Mouse (Mus musculus): ENCODE measurements at regions not wholly inside any gene's neighbourhood (a gene's known extent, or its start where the extent isn't known, plus 50 kb on each side); places are given as distances from the start of the nearest gene placed in this dataset.
A peak's percentile ranks its signal among the peaks of the same experiment; 100 is the strongest.

DNA sequence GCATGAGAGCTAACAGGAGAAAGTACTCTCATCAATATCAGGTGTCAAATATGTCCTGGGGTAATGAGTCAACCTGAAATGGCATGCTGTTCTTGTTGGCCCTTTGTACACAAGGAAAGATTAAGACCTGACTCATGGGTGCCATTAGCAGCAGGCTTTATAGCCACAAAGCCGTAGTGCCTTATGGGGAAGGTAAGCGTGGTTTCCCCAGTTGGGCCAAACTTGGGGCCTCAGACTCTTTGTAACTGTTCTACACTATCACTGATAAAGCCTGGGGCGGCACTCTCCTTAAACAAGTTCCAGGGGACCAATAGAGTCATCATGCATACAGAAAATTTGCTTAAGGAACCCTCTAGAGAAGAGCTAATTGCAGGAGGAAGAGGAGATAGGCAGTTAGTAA, 1228.9 kb upstream of the A1bg start:
- peak; percentile 27; the same call in 1 of the 2 replicates for ATAC-seq (replicated peaks; ENCODE audit: poor library complexity)

DNA sequence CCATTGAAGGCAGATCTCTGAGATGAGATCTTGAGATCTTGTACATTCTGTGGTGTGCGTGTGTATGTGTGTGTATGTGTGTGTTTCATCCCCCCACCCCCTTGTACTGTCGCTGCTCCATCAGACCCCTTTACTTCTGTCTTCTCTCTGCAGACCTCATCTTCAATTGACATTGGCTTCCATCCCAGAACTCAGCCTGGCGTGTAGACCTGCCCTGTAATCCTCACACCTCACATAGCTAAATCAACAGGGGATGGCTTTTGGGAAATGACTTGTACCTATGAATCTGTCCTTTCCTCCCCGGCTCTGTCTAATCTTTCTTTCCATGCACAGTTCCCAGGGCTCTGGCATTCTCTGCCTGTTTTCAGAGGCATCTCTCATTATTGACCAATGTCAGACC, 1227.5 kb upstream of the A1bg start:
- no peak for ATAC-seq (replicated peaks; ENCODE audit: poor library complexity)

DNA sequence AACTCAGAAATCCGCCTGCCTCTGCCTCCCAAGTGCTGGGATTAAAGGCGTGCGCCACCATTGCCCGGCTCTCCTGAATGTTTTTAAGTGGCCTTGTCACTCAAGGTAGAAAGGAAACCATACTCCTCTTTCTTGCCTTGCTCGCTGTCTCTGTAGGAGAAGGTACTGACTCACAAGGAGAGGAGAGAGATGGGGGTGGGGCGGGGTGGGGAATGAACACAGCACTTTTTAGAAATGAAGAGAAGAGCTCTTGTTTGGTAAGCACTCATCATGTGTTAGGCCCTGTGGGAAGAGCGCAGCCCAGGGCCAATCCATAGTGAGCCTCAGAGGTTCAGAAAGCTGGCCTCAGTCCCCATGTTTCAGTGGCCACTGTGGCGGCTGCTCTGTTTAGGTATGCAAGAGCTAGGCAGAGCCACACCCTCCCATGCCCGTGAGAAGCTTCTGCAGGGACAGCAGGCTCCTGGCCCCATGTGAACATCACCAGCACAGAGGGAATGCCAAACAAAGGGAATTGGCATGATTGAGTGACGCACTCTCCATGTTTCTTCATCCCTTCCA, 1225.9 kb upstream of the A1bg start:
- no peak for ATAC-seq (replicated peaks; ENCODE audit: poor library complexity)

DNA sequence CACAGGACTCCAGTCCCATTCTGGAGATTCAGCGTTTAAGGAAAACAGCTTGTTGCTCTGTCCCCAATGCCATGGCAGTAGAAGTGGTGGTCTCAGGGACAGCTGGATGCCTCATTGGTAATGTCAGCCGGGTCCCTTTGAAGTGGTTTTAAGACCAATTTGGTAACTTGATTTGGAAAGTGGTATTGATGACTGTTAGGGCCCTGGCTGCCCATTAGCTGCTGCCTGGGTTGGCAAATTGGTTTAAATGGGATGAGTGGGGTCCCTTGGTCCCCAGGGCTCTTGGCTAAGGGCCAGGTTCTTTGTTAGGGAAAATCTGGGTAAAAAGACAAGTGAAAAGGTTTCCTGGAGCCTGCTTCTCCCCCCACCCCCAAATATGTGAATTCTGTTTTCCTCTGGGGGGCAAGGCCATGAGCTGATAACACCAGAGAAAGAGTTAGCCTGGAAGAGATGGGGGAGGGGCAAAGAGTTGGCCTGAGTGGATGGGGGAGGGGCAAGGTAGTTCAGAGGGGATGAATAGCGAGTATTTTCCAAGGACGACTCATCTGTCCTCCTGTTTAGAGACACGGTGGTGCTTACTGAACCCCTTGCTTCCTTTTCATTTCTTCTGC, 1224.6 kb upstream of the A1bg start:
- no peak for ATAC-seq (replicated peaks; ENCODE audit: poor library complexity)

DNA sequence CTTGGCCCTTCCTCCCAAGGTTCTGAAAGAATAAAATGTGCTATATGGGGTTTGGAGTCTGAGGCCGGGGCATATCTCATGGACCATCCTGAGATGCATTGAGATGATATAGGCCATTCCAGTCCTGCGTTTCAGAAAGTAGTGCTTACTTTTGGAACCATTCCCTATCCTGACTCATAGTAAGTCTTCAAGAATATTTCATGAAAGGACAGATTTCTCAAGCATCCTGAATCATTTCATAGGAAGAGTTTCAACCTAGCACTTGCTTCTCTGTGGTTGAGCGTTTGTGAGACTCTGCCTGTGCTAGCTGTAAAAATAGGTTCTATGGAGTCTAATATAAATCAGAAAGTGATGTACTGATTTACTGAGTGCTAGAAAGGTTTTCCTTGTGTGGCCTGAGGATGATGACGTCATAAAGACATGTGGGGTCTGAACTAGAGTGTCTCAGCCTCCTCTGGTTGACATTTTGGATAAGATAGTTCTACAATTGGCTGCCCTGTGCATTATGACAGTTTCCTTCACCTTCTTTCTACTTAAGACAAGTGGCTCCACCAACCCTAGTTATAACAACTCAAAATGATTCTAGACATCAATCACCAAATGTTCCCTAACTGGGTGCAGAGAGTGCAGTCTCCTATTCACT, 1223.0 kb upstream of the A1bg start:
- ATAC-seq (replicated peaks; ENCODE audit: poor library complexity) = no peak

DNA sequence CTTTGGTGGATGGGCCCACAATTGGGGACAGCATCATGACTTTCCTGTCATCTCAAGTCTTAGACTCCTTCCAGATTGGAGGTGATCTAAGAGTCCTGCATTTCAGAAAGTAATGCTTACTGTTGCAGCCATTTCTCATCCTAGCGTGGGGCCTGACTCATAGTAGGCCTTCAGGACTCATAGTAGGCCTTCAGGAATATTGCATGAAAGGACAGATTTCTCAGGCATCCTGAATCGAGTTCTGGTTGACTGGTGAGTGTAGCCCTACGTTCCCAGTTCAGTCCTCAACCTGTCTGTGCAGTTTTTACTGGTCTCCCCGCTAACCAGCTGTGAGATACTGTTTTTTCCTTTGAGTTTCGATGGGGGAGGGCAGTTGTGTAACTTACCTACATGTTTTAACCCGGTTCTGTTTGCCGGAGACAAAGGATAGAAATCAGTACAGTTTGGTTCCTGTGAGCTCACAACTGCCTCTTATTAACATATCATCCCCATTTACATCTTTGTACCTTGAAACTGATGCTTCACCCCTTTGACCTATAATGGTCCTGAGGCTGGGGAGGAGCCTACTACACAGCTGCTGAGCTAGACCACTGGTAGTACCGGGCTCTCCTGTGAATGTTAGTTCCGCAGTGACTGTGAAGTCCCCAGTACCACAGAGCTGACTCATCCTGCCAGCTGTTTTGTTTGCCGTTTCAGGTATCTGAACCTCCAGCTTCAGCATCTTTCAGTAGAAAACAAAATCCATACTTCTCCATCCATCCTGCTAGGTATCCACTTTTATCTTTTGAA, 1222.2 kb upstream of the A1bg start:
- ATAC-seq (replicated peaks; ENCODE audit: poor library complexity) = no peak

DNA sequence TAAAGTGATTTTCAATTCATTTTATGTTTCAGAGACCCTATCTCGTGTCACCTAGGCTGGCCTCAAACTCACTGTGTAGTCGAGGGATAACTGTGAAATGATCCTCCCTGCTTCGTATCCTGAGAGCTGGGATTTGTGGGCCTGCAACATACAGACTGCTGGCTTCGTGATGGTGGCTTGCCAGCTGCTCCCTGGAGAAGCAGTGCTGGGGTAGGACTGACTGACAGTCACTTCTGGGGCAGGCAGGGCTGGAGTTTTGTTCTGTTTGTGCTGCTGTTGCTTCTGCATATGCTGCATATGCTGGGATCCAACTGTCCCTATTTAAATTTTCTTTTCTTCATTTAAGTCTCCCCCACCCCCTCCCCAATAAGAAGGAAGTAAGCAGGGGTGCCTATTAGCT, 1217.0 kb upstream of the A1bg start:
- no peak for ATAC-seq (replicated peaks; ENCODE audit: poor library complexity)

DNA sequence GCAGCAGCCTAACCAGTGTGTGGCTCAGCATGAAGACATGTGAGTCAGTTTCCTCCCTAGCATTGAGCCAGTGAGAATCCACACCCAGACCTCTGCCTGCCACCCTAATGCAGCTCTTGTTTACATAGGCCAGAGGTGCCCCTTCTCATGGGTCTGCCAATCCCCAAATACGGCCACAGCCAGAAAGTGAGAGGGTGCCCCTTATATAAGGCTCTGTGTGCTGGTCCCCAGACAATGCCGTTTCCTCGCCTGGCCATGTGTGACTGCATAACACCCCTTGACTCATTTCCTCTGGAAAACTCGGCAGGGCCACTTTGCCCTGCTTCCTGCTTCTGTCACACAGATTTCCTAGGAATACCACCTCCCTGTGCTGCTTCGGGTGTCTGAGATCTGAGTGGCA, 1216.4 kb upstream of the A1bg start:
- ATAC-seq (replicated peaks; ENCODE audit: poor library complexity) = no peak

DNA sequence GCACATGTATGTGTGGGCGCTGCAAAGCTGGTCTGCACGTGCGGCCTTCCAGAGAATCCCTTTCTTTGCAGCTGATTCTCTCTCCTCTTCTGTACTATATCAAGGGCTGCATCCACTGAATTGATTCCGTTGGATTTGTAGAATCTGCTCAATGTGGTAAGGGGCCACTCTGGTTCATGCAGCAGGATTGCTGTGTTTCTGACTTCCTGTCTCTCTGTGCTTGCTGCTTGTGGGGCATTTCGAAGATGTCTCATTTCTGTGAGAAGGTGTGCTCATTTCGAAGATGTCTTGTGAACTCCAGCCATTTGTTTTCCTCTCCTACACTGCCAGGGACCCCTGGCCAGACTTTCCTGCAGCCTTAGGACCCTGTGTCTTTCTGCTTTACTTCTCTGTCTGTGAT, 1215.9 kb upstream of the A1bg start:
- no peak for ATAC-seq (replicated peaks; ENCODE audit: poor library complexity)

DNA sequence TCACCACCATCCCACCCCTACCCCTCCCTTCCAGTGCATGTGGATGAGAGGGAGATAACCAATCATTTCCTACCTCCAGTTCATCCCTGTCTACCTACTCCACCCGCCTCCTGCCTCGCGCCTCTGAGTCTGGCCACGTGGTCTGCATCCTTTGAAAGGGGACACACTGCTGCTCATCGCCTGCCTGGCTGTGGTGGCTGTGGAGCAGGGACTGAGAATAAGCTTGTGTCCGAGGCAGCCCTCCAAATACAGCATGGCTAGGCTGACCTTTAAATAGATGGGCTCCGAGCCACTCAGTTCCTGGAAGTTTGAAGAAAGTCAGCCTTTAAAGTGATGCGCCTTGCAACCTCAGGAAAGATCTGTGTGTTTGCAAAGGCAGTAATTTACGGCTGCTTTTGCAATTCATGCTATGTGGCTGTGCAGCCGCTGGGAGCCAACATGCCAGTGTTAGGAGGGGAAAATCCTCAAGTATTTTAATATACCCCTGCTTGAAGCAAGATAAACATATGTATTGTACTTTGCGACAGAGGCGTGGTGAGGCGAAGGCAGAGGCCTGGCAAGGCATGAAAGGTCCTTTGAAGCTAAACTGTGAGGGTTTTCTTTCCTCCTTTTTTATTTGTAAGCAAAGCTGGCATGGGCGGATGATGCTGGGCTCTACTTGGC, 1214.3 kb upstream of the A1bg start:
- no peak for ATAC-seq (replicated peaks; ENCODE audit: poor library complexity)

DNA sequence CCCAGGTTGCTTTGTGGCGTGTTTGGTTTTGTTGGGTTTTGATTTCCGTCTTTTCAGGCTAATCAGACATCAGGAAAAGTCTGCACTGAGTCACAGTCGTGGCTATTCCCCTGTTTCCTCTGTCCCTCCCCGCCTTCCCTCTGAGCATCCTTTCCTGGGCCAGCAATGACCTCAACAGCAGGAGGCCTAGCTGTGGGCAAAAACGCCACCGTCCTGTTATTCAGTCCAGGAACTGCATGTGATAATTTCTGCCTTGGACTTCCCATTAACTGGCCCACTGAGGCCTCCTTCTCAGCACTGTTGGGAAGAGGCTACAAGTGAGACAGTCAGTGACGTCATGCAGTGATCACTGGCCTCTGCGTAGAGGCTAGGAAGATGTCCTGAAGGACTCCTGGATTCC, 1212.0 kb upstream of the A1bg start:
- no peak for ATAC-seq (replicated peaks; ENCODE audit: poor library complexity)

DNA sequence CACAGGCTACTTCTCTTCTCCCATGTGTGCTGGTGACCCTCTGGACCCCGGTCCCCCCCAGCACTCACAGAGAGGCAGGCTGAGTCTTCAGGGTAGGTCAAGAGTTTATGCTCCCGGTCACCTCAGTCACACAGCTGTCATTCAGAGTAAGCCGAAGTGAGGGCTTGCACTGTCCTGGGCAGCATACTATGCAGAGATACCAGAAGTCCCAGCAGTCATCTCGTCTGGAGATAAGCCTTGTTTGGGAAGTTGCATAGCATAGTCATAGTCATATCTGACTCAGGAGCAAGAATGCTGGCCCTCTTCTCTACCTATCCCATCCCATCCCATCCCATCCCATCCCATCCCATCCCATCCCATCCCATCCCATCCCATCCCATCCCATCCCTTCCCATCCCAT, 1211.5 kb upstream of the A1bg start:
- no peak for ATAC-seq (replicated peaks; ENCODE audit: poor library complexity)

DNA sequence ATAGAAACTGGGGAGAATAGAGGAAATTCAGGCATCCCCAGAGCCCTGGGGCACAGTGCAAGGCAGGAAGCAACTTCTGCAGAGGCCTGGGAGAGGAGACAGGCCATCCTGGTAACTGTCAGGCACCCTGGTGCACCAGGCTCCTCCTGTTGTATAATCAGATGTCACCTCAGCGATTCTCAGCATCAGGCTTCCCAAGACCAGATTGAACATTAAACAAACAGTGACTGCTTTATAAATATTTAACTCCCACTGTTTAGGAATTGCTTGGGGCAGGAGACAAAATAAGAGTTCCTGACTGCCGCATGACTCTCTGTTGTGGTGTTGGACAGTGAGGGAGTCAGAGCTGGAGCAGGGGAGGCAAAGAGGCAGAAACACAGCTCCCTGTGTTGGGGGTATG, 1210.1 kb upstream of the A1bg start:
- ATAC-seq (replicated peaks; ENCODE audit: poor library complexity) = no peak

DNA sequence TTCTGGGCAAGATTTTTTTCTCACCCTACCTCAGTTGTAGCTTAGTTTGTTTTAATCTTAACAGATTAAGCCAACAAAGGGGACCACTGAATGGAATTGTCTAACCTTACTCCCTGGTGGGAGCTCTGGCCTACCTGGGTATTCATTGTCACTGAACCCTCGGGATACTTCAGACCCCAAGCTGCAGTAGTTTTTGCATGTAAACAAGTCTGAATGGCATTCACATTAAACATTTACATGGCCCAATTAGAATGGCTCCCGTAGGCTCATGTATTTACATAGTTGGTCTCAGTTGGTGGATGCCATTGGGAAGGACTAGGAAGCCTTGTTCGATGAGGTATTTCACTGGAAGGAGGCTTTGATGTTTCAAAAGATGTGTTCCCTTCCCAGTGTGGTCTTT, 1208.9 kb upstream of the A1bg start:
- no peak for ATAC-seq (replicated peaks; ENCODE audit: poor library complexity)

DNA sequence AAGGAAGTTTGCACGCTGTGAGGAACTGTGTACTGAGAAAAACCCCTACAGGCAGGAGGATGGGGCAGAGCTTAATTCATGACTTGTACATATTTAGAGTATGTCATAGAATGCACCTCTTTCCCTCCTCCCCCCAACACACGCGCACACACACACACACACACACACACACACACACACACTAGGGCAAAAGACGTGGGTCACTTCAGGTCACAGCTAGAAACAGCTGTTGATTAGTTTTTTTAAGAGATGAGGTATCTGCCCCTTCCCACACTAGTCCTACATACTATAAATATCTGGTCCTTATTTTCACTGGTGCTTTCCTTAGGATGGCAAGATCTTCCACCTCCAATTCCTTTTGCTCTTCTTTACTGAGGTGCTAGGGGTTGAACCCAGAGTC, 1207.7 kb upstream of the A1bg start:
- no peak for ATAC-seq (replicated peaks; ENCODE audit: poor library complexity)

DNA sequence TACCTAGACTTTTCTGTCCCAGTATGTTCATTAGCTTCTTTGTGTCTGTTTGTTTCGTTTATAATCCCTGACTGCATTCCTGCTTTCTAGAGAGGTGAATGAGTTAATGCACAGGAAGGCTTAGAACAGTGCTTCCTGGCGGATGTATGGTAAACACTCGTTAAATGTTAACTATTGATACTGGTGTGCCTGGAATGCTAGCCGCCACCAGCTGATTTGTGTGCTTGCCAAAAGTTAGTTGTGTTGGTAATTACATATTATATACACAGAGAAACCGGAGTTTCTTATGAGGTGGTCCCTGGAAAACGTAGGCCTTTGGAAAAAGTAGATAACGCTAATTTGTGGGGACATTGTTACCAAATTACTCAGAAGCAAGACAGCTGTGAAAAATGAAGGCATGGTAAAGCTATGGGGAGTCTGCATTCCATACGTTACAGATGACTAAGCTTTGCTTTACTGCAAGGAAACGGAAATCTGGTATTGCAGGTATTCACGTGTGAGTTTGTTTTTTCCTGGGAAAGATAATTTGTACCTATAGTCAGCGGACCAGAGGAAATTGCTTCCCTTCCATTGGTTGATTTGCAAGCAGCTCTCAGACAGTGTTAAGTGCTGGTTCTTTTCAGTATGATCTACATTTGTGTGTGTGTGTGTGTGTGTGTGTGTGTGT, 1205.9 kb upstream of the A1bg start:
- ATAC-seq (replicated peaks; ENCODE audit: poor library complexity) = no peak

DNA sequence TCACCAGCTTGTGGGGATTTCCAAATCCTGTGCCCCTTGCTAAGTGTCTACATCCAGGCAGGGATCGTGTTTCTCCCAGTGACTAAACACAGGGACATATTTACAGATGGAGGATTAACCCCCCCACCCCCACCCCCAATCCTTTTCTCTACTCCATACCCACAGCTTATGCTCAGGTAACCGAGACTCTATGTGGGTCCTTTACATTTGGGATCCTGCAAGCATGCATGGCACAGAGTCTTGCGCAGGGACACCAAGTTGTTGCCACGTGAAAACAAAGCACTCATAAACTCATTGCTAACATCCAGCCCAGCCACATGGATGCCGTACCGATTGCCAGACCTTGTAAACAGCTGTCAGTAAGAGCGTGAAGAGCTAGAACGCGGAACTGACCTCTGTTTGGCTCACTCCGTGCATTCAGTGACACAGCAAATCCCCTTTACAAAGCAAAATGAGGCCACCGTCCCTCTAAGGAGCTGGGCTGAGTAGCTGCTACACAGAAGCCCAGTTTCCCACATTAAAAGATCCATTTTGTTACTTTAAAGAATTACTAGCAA, 1204.9 kb upstream of the A1bg start:
- peak; percentile 92 for ATAC-seq (replicated peaks; ENCODE audit: poor library complexity)

DNA sequence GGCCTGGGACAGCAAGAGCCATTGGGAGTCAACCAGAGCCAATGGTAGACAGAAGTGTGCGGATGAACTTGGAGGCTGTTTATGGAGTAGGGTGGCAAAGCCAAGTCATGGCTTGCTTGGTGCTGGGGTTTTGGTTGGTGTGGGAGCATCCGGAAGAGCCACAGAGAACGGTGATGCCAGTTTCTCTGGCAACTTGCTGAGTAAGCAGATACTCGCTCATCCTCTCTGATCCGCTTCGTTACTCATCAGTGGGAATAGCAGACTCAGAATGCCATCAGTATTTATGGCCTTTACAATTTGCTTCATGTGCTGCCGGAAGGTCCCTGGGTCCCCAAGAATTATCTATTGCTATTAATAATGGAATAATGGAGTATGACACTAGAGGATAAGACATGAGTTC, 1202.9 kb upstream of the A1bg start:
- no peak for ATAC-seq (replicated peaks; ENCODE audit: poor library complexity)

DNA sequence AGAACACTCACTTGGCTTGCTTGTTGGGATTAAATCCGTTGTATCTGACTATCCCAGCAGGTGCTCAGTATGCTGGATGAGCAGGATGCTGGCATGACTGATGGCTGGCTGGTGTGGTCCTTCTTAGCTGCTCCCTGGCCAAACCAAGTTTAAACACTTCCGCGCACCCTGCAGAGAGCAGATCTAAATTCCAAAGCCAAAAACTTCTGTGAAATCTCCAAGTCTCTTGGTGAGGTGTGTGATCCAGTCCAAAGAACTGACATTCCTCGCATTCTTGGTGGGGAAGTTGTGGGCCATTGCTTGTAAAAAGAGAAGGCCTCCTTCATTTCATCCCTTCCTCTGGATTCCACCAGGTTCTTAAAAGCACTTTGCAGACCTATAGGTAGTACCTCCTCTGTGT, 1200.9 kb upstream of the A1bg start:
- no peak for ATAC-seq (replicated peaks; ENCODE audit: poor library complexity)

DNA sequence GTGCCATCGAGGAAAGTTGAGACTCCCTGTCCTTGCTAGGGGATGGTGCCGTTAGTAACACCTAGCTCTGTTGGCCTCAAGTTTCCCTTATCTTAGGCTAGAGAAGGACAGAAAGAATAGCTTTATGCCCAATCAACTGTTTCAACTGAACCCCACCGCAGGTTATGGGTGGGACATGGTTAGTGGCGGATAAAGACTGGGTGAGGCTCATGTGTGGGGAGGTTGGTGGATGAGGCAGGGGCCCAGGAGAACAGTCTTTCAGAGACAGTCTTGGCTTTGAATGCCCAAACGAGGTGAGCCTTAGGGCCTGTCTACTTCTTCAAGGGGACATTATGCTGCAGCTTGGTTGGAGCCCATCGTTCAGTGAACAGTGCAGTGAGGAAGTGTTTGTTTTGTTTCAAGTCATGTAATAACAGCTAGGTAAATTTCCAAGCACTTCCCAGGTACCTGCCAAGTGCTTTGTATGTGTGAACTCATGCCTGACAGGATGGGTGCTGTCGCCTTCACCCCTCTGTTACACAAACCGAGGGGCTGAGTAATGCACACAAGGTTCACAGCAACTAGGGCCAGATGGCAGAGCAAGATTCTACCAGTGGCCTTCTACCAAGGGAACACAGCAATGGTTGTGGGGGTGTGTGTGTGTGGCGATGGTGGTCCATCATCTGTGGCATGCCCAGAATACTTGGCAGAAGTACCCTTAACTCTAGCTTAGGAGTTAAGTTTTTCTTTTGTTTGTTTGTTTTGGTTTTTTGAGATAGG, 1199.6 kb upstream of the A1bg start:
- peak; percentile 86 for ATAC-seq (replicated peaks; ENCODE audit: poor library complexity)

Data from megakaryocyte progenitor cell, adult 5-6 weeks (primary cell).